Mouse (Mus musculus): Measurements from ENCODE around the gene Prkab2. TPM values are rescaled to one million over a fixed set of nuclear protein-coding genes. Genes with fewer than 3 reads are reported as not detected.

The Prkab2 gene
- polyA plus RNA-seq, 1 experiment: 8.0 TPM

GRCm38 (mm10) chr3:97629941-97630340 is 28.1 kb upstream of the Prkab2 start:
- 94% methylated on average over 4 of the region's 4 CpGs for WGBS
- Histone ChIP-seq H3K4me1 (replicated peaks; ENCODE audit: control insufficient read depth, insufficient read depth, low read length) (peaks cover 9% of the 10 kb centered on the region), H3K36me3 (ENCODE audit: control insufficient read depth, insufficient read depth, low read length) (no peaks in the 10 kb centered on the region), H3K27me3 (ENCODE audit: control insufficient read depth, insufficient read depth, low read length) (no peaks in the 10 kb centered on the region), H3K27ac (ENCODE audit: control insufficient read depth, insufficient read depth, low read length) (no peak overlapping the region), H3K4me3 (ENCODE audit: control insufficient read depth, insufficient read depth, low read length) (no peak overlapping the region)
- no peak for TF ChIP-seq POLR2A (IDR thresholded peaks at IDR 0.05; ENCODE audit: control insufficient read depth, extremely low read depth, insufficient read depth, low read length, poor library complexity)
- TF ChIP-seq CTCF (IDR thresholded peaks at IDR 0.05; ENCODE audit: borderline replicate concordance, control insufficient read depth, extremely low read depth, insufficient read depth, low read length, poor library complexity): no peak
- DNase-seq: no peak

DNA sequence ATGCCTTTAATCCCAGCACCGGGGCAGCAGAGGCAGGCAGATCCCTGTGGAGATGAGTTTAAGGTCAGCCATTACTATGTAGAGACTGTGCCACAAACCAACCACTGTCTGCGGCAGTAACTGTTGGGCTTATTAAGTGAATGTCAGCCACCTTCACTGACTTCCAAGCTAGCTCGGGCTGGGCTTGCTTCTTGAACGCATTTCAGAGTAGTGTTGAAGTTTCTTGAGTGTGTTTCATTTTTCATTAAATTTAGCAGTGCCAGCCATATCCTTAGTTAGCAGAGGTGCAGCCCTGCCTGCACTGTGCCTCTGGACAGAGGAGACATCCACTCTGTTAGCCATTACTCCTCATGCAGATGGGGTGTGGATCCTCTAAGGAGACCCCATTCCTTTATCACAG is 27.2 kb upstream of the Prkab2 start:
- no peak for DNase-seq
- no peaks in the 10 kb centered on the region for H3K27me3 ChIP-seq (ENCODE audit: control insufficient read depth, insufficient read depth, low read length)
- no peak overlapping the region for H3K4me3 ChIP-seq (ENCODE audit: control insufficient read depth, insufficient read depth, low read length)
- TF ChIP-seq CTCF (IDR thresholded peaks at IDR 0.05; ENCODE audit: borderline replicate concordance, control insufficient read depth, extremely low read depth, insufficient read depth, low read length, poor library complexity): no peak
- no peak for TF ChIP-seq POLR2A (IDR thresholded peaks at IDR 0.05; ENCODE audit: control insufficient read depth, extremely low read depth, insufficient read depth, low read length, poor library complexity)
- no peaks in the 10 kb centered on the region for H3K36me3 ChIP-seq (ENCODE audit: control insufficient read depth, insufficient read depth, low read length)
- WGBS: 98% methylated on average over 4 of the region's 4 CpGs
- H3K27ac ChIP-seq (ENCODE audit: control insufficient read depth, insufficient read depth, low read length): no peak overlapping the region
- H3K4me1 ChIP-seq (replicated peaks; ENCODE audit: control insufficient read depth, insufficient read depth, low read length): peaks cover 9% of the 10 kb centered on the region

DNA sequence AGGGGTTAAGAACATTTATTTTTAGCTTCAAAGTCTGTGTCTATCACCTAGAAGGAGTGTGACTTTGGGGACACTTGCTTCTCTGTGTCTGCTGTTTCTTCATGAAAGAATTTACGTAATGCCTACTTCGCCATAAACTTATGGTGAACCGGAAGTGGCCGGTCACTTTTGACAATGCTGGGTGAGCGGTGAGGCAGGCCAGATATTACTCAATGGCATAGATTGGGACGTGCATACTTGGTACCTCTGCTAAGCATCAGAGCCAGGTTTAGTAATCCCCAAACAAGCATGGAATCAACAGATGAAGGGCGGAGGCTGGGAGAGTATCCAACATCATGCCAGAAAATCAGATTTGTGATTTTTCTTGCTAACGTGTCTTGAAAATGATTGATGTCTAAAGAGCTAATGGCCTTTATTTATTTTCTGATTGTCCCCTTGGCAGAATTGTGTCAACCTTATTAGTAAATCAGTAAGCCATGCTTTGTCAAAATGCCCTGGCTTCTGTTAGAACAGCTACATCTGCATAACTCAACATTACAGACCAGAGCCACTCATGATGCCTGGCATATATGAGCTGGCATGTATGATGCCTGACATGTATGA is 26.6 kb upstream of the Prkab2 start:
- Histone ChIP-seq H3K4me1 (replicated peaks; ENCODE audit: control insufficient read depth, insufficient read depth, low read length) (peaks cover 9% of the 10 kb centered on the region), H3K36me3 (ENCODE audit: control insufficient read depth, insufficient read depth, low read length) (no peaks in the 10 kb centered on the region), H3K4me3 (ENCODE audit: control insufficient read depth, insufficient read depth, low read length) (no peak overlapping the region), H3K27me3 (ENCODE audit: control insufficient read depth, insufficient read depth, low read length) (no peaks in the 10 kb centered on the region), H3K27ac (ENCODE audit: control insufficient read depth, insufficient read depth, low read length) (no peak overlapping the region)
- no peak for DNase-seq
- TF ChIP-seq CTCF (IDR thresholded peaks at IDR 0.05; ENCODE audit: borderline replicate concordance, control insufficient read depth, extremely low read depth, insufficient read depth, low read length, poor library complexity) (no peak), POLR2A (IDR thresholded peaks at IDR 0.05; ENCODE audit: control insufficient read depth, extremely low read depth, insufficient read depth, low read length, poor library complexity) (no peak)
- WGBS: 96% methylated on average over 8 of the region's 8 CpGs

DNA sequence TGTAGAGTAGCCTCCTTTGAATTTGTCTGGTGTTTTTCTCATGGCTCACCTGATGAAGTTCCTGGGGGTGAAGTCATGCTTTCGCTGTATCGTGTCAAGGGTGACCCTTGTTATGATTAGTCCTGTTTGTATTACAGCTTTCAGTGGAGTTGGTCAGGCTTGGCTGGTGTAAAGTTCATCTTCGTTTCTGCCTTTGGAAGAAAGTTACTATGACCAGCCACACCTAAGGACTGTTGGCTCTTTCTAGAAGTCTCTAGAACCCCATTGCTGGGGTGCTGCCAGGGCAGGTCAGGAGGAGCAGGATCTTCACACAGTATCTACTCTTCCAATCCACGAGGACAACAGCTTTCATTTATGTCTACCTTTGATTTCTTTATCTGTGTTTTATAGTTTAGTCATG is 24.5 kb upstream of the Prkab2 start:
- Histone ChIP-seq H3K36me3 (ENCODE audit: control insufficient read depth, insufficient read depth, low read length) (no peaks in the 10 kb centered on the region), H3K4me3 (ENCODE audit: control insufficient read depth, insufficient read depth, low read length) (no peak overlapping the region), H3K27ac (ENCODE audit: control insufficient read depth, insufficient read depth, low read length) (no peak overlapping the region), H3K4me1 (replicated peaks; ENCODE audit: control insufficient read depth, insufficient read depth, low read length) (peaks cover 5% of the 10 kb centered on the region), H3K27me3 (ENCODE audit: control insufficient read depth, insufficient read depth, low read length) (no peaks in the 10 kb centered on the region)
- TF ChIP-seq CTCF (IDR thresholded peaks at IDR 0.05; ENCODE audit: borderline replicate concordance, control insufficient read depth, extremely low read depth, insufficient read depth, low read length, poor library complexity) (no peak), POLR2A (IDR thresholded peaks at IDR 0.05; ENCODE audit: control insufficient read depth, extremely low read depth, insufficient read depth, low read length, poor library complexity) (no peak)
- DNase-seq: no peak
- WGBS: 95% methylated on average over 4 of the region's 4 CpGs

- Histone ChIP-seq H3K4me1 (replicated peaks; ENCODE audit: control insufficient read depth, insufficient read depth, low read length) (no peaks in the 10 kb centered on the region), H3K27me3 (ENCODE audit: control insufficient read depth, insufficient read depth, low read length) (no peaks in the 10 kb centered on the region), H3K36me3 (ENCODE audit: control insufficient read depth, insufficient read depth, low read length) (no peaks in the 10 kb centered on the region), H3K27ac (ENCODE audit: control insufficient read depth, insufficient read depth, low read length) (no peak overlapping the region), H3K4me3 (ENCODE audit: control insufficient read depth, insufficient read depth, low read length) (no peak overlapping the region)
- DNase-seq: no peak
- TF ChIP-seq POLR2A (IDR thresholded peaks at IDR 0.05; ENCODE audit: control insufficient read depth, extremely low read depth, insufficient read depth, low read length, poor library complexity): no peak
- TF ChIP-seq CTCF (IDR thresholded peaks at IDR 0.05; ENCODE audit: borderline replicate concordance, control insufficient read depth, extremely low read depth, insufficient read depth, low read length, poor library complexity): no peak
- WGBS: 88% methylated on average over 3 of the region's 3 CpGs
Observed at GRCm38 (mm10) chr3:97634288-97634761, 23.7 kb upstream of the Prkab2 start.

DNA sequence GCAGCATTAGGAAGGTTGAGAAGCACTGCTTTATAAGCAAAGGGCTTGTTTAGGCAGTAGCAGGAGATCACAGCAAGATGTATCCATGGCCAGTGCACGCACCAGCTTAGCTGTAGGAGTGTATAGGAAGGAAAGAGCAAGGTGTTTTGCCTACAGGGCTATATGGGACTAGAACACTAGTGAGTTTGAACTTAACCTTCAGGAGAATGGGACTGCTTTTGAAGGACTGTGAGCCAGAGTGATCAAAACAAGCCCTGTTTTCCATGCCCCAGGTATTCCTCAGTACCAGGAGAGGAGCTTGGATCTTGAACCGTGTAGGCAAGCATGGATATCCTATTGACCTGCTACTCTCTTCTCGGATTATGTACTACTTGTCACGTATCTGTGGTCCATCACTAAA is 16.6 kb upstream of the Prkab2 start:
- no peaks in the 10 kb centered on the region for H3K27me3 ChIP-seq (ENCODE audit: control insufficient read depth, insufficient read depth, low read length)
- no peak for TF ChIP-seq POLR2A (IDR thresholded peaks at IDR 0.05; ENCODE audit: control insufficient read depth, extremely low read depth, insufficient read depth, low read length, poor library complexity)
- no peak for TF ChIP-seq CTCF (IDR thresholded peaks at IDR 0.05; ENCODE audit: borderline replicate concordance, control insufficient read depth, extremely low read depth, insufficient read depth, low read length, poor library complexity)

DNA sequence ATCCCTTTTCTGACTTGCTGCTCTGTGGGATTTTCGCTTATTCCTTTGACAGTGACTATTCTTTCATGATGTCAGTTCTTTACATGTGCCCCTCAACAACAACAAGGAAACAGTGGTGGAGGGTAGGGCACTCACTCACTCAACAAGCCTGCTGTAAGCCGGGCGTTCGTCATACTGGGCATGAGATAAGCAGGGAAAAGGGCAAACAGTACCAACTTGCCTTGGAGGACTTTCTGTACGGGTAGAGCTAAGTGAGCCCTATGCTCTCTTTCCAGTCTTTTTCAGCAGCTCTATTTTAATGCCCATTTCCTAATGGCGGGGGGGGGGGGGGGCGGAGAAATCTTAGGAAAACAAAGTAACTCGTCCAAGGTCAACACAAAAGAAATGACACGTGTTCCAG is 16.0 kb upstream of the Prkab2 start:
- Histone ChIP-seq H3K27ac (ENCODE audit: control insufficient read depth, insufficient read depth, low read length) (no peak overlapping the region), H3K36me3 (ENCODE audit: control insufficient read depth, insufficient read depth, low read length) (no peaks in the 10 kb centered on the region), H3K4me3 (ENCODE audit: control insufficient read depth, insufficient read depth, low read length) (no peak overlapping the region), H3K27me3 (ENCODE audit: control insufficient read depth, insufficient read depth, low read length) (no peaks in the 10 kb centered on the region), H3K4me1 (replicated peaks; ENCODE audit: control insufficient read depth, insufficient read depth, low read length) (no peaks in the 10 kb centered on the region)
- no peak for TF ChIP-seq CTCF (IDR thresholded peaks at IDR 0.05; ENCODE audit: borderline replicate concordance, control insufficient read depth, extremely low read depth, insufficient read depth, low read length, poor library complexity)
- TF ChIP-seq POLR2A (IDR thresholded peaks at IDR 0.05; ENCODE audit: control insufficient read depth, extremely low read depth, insufficient read depth, low read length, poor library complexity): no peak
- no peak for DNase-seq
- WGBS: 96% methylated on average over 9 of the region's 9 CpGs

More for the DNA sequence above, 16.6 kb upstream of the Prkab2 start:
- Histone ChIP-seq H3K4me1 (replicated peaks; ENCODE audit: control insufficient read depth, insufficient read depth, low read length) (no peaks in the 10 kb centered on the region), H3K36me3 (ENCODE audit: control insufficient read depth, insufficient read depth, low read length) (no peaks in the 10 kb centered on the region), H3K4me3 (ENCODE audit: control insufficient read depth, insufficient read depth, low read length) (no peak overlapping the region), H3K27ac (ENCODE audit: control insufficient read depth, insufficient read depth, low read length) (no peak overlapping the region)
- WGBS: 97% methylated on average over 4 of the region's 4 CpGs
- no peak for DNase-seq

Measured in thymus, adult 2 months (tissue).